Mouse (Mus musculus) adrenal gland, postnatal 14 days (tissue): ENCODE measurements around the gene Depdc1b. TPM values are rescaled to one million over a fixed set of nuclear protein-coding genes. Genes with fewer than 3 reads are reported as not detected.
A peak's percentile ranks its signal among the peaks of the same experiment; 100 is the strongest.

Experiments
- DNase-seq: peaks from one replicate; pipeline ENCODE4 v3.0.0; 2021; ENCODE audit warnings: mixed read lengths
- total RNA-seq: library from RNA; stranded (reverse); gene quantifications from 2 replicates; pipeline ENCODE4 v1.2.3, GENCODE M21; 2021

The Depdc1b gene
- total RNA-seq, 1 experiment from 2014 or later = 3.9 TPM

DNA sequence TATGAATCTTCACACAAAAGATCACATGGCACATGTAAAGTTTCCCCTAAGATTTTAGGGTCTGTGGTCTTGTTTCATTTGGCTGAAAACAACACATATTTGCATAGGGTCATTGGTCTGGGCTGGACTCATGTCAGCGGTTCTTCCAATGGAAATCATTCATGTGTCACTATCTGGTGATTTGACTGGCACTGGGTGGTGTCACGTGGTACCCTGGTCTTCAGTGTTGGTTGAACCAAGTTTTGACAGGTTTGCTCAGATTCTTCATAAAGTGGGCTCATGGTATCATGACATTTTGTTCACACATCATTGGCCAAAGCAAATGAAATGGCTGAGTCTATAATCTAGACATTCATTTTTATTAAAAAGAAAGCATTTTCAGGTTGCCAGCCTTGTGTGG is 1.3 kb downstream of the Depdc1b start:
- no peak for DNase-seq

DNA sequence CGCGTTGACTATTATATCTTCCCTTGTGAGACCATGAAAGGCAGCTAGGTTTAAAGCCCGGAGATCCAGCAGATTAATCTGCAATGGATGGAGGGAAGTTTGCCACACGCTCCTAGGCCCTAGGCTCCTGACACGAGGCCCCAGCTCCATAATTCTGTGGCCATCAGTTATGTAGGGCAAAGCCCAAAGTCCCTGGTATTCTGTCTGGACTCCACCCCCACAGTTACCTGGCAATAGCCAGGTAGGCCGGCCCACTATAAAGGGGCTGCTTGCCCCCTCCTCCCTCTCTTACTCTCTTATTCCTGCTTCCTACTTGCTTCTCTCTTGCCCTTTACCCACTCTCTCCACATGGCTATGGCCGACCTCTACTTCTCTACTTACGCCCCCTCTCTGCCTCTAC is 2.9 kb downstream of the Depdc1b start:
- DNase-seq = no peak

DNA sequence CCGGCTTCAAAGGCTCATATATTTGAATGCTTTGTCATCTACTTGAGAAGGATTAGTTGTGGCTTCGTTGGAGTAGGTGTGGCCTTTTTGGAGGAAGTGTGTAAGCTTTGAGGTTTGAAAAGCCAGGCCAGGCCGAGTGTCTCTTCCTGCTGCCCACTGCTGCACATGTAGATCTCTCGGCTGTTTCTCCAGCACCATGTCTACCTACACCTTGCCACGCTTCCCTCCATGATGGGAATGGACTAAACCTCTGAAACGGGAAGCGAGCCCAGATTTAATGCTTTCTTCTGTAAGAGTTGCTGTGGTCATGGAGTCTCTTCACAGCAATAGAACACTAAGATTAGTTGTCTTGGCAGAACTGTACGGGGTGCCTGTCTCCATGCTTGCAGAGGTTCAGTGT is 4.1 kb downstream of the Depdc1b start:
- no peak for DNase-seq

DNA sequence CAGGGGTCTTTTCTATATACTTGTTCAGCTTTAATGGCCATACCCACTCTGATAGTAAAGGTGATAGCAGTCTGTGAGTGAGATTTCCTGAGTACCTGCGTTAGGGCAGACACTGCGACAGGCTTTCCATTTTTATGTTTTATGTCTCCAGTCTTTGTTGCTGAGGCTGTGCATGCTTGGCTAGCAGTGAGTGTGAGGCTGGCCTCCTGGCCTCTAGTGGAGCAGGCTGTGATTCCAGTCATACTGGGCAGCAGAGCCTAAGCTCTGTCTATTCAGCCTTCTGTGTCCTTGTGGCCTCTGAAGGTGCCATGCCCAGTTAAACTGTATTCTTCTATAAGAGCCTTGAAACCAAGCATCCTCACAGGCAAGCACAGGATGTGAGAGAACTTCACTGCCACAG is 6.3 kb downstream of the Depdc1b start:
- no peak for DNase-seq

DNA sequence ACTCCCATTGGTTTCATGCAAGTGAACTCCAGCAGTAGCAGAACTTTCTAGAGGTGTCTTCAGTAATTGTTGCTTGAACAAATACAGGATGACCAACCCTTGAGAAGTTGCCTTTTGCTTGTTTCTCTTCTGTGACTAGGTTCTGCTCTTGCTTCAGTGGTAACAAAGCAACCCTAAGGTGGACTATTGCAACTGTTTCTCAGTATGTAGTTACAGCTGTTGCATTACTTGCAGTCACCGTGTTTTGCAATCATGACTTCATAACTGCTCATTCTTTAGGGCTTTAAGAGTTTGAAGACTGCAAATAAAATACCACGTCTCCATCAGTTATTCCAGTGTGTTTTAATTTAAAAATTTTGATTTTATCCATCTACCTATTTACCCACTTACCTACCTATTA is 7.2 kb downstream of the Depdc1b start:
- no peak for DNase-seq

DNA sequence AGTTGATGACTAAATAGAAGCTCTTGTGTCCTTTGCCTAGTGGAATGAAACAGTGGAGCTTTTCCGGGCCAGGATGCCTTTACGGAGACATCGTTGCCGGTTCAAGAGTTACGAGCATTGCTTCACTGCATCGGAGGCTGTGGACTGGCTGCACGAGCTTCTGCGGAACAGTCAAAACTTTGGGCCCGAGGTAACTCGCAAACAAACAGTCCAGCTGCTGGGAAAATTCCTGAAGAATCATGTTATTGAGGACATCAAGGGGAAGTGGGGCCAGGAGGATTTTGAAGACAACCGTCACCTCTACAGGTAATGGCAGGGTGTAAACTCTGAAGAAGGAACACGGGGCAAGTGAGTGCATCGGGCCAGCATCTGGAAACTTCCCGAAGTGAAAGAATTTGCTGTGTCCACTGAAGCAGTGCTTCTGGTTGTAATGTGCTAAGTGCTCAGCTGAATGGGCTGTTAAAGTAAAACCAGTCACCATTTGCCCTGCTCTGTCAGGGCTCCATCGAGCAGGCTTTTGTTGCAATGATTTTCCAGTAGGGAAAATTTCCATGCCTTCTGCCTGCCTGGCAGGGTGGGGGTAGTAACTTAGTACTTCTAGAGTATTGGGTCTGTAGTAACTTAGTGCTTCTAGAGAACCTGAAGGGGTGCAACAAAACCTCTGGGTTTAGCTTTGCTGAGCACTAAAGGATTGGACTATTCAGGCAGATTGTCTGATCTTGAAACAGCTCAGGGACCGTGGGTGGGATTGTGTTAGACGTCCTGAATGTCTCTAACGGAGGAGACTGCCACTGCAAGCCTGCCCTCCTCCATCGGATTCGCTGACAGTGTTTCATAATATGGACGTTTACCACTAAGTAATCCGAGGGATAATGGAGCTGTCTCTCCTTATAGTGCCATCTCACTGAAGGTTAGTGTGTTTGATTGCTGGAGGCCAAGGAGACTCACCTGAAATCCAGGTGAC is 8.0 kb downstream of the Depdc1b start:
- no peak for DNase-seq

DNA sequence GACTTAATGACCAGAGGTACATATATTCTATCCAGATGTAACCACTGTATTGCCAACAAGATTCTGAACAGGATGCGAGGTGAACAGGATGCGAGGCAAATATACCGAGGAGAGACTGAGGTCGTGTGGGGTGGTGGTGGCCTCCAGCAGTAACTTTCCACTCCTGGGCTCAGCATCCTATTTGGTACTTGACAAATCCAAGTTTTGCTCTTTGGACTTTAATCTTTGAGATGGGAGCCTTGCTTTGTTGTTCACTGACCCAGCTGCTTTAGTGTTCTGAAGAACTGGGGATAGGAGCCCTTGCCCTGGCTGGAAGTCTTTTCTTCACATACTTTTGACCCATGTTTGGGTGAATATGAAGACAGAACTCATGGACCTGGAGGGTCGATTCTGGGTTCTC is 9.7 kb downstream of the Depdc1b start:
- DNase-seq = no peak

DNA sequence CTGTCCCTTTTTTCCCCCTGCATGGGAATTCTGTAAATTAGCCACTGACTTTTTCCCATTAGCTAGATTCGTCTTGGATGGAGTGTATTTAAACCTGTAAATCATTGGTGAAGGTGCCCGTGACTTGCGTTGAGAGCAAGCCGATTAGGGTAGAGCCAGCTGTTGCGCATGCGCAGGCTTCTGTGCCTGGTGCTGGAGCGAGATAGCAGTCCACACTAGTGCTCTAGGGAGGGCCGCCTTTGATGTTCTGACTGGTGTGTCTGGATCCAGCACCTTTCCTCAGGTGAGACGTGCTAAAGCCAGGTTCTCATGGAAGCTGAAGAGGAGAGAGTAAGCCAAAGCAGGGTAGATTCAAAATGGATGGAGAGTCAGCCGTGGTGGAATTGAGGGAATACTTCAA is 10.2 kb downstream of the Depdc1b start:
- DNase-seq = no peak

DNA sequence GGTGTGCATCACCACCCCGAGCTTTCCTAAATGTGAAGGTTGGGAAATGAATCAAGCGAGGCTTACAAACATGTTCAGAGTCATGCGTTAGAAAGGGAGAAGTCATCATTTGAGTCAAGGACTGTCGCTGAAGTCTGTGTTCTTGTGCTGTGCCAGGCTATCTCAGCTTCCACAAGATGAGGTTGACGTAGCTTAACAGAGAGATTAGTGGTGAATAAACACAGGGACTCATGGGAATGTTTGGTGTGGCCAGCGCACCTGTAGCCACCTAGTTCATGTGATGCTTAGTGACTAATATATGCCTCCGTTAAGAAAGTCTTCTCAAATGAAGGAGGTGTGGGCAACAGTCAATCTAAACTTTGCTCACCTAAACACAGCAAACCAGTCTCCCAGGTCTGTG is 10.9 kb downstream of the Depdc1b start:
- no peak for DNase-seq

DNA sequence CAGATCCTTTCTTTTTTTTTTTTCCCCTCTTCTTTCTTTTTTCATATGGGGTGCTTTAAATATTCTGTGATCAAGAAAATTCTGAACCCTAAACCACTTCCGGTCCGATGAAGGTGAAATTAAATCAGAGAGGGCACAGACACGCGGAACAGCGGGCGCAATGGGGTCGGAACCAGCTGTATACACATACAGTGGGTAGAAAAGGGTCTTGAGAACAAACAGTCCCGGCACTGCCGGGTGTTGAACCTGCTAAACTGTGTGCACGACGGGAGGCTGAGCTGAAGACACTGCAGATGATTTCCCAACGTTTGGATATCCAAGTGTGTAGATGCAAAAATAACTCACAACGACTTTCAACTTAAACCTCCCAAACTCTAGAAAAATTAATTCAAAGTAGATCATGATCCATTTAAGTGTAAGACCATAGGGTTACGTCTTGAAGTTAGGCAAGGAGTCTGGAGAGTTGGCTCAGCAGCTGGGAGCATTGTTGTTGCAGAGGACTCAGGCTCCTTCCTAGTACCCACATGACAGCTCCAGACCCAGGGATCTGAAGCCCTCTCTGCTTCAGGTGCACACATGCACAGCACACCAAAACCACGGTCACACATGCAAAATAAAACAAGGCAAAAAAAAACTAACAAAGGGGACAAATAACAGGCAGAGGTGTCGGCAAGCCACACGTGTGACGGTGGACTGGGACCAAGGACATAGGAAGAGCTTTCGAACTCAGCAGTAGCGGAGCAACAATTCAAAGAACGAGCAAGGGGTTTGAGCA is 12.5 kb downstream of the Depdc1b start:
- DNase-seq = no peak

DNA sequence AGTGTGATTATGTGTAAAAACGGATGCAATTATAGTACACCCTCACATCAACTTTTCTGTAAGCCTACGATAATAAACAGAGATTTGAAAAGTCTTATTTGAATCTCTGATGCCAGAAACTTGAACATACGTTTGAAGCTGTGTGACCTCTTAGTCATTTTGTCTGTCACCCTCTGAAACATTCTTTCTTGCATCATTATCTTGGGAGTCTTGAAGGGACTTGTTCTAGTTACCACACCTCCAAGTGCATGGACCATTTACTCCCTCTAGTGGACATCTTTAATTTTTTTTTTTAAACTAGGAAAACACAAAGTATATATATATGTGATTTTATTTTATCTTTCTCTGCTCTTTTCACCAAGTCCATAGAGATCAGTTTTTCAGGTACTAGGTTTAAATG is 13.6 kb downstream of the Depdc1b start:
- no peak for DNase-seq

DNA sequence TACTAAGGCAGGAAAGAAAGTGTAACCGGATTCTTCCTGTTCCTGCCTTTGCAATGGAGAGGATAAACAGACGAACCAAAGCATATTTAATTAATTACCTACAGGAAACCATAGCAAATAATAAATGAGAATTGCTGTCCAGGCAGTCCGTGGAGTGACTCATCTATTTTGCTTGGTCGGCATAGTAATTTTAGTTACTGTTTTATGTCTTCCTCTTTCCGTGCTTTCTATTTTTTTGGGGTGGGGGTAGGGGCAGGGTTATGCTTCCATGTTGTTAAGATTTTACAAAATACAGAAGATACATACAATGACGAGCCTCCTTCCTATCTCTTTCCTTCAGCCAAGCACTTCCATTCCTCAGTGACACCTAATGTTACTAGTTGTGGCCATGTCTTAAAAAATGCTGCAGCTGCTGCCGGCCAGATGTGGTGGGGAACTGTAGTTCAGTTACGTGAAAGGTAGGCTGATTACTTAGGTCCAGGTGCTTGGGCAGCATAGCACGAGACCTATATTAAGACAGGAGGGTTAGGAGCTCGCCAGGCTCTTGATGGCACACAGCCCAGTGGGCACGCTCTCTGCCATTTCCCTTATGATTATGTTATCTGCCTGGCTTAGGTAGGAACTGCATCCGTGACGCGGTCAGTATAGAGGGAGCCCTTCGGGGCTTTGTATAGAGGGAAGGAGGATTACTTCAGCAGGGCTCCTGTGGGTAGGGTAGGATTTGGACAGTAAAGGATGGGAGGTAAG is 19.3 kb downstream of the Depdc1b start:
- DNase-seq = no peak

DNA sequence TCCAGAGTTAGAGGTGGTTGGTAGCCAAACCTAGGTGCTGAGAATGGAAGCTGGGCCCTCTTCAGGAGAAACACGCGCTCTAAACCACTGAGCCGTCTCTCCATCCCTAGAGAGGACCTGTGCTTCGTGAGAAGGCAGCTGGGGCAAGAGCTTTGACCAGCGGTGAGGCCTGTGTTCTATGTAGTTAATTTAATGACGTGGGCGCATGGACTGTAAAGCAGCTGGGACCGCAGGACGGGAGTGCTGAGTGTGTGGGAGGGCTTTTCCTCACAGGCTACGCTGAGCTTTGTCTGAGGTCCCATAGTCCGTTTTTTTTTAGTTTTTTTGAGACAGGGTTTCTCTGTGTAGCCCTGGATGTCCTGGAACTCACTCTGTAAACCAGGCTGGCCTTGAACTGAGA is 20.1 kb downstream of the Depdc1b start:
- DNase-seq = no peak

DNA sequence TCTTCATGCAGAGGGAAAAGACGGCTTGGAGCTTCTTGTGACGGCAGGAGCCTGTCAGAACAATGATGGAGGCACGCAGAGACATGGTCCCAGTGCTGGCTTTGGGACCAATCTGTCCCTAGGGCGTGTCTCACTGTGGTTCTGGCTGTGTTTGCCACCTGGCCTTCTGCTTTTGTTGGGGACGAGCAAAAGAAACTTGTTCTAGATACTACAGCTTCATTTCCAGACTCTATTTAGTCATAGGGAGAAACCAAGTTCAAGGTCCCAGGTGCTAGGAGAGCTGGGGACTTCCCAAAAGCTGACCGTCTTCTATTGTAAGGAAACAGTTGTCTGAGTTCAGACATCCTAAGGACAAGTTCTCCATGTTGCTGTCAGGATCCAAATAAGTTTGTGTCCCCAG is 21.2 kb downstream of the Depdc1b start:
- DNase-seq = no peak

DNA sequence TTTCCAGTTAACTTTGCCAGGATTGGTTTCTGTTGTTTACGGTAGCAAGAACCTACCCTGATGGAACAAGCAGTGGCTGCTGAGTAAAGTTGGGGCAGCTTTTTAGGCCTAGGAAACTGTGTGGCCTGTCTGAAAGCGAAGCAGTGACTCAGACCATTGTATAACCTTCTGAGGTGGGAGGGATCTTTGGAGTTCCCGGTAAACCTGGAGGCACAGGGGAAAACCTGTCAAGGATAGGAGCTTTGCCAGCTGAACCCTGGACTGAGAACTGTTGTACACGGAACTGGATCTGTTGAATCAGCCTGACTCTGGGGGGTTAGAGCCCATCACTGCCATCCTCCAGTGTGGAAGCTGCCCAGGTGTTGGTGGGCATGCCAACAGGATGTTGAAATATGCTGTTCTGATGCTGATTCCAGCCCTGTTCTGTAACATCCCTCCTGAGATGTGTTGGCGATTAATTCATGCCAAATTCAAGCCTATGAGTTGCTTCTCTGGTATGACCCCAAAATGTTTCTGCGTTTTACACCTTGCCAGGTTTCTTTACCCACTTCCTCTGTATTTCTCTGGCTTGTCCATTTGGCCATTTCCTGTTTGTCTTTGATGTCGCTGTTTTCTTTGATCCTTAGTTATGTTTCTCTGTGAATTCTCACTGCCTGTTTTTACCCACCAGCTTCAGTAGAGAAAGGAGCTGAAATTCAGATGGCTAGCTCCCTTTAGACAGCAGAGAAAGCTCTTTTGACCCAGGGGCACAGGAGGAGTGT is 22.1 kb downstream of the Depdc1b start:
- no peak for DNase-seq

DNA sequence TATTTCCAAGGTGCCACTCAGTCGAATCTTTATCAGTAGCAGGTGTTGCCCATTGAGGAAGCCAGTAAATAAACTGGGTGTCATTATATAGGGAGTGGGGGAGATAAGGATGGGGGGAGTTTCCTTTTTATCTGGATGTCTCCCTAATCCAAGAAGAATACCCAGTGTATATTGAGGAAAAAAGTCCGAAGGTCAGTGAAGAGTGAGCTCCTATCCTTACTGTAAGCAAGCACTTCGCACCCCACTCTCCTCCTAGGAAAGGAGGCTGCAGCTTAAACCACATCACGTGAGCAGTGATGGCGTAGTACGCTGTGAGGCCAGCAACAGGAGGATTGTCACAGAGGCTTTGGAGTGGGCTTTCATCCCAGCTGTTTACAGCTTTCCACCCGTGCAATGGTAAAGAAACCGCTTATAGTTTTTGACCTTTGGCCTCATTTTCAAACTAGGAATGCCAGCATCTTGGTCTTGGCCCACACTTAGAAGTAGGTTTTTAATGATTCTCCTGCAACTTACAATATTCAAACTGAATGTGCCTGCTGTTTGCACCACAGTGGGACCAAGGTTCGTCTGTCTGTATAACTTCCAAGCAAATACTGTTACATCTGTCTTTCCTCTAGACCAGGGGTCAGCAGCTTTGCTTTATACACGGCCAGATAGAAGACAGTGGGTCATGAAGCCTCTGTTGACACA is 23.9 kb downstream of the Depdc1b start:
- DNase-seq = no peak

DNA sequence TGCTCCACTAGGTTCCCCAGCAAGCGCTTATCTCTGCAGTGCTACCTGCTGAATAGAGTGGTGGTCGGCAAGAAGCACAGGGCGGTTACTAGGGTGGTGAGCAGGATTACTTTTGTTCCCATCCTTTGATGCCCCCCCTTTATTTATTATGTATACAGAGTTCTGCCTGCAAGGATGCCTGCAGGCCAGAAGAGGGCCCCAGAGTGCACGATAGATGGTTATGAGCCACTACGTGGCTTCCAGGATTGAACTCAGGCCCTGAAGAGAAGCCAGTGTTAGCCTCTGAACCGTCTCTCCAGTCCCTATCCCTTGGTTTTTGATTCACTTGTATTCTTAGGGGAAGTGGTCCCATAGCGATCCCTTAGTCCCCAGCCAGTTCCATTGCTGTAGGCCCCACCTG is 25.5 kb downstream of the Depdc1b start:
- DNase-seq = peak; percentile 18

DNA sequence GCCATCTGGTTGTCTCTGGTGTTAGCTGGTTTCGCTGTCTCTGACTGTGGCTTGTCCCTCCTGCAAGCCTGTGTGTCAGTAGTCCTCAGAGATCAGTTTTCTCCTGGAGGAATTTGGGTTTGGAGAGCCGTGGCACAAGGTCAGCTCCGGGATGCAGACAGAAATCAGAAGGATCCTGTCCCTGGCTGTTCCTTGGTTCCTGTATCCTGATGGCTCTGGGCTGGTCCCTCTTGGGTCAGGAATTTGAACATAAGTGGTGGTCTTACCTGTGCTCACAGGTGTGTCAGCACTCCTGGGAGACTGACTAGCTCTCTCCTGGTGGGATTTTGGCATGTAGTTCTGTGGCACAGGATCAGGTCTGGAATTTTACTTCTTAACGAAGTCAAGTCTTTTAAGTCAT is 29.6 kb downstream of the Depdc1b start:
- DNase-seq = no peak

DNA sequence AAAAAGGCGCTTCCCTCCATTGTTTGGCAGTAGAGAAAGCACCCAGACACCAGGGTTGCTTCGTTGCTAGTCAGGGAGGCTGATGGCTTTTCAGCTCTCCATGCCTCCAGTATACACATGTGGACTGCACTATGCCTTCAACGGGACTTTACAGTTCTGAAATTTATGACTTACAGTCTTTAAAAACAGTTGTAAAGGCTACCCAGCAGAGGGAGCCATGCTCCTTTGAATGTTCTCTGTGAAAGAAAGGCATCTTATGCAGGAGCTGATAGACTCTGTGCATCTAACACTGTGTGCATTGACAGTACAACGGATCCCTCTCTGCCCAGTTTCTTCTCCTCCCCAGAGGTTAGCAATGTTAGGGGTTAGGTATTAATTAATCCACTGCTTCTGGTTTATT is 30.9 kb downstream of the Depdc1b start:
- DNase-seq = peak; percentile 64

DNA sequence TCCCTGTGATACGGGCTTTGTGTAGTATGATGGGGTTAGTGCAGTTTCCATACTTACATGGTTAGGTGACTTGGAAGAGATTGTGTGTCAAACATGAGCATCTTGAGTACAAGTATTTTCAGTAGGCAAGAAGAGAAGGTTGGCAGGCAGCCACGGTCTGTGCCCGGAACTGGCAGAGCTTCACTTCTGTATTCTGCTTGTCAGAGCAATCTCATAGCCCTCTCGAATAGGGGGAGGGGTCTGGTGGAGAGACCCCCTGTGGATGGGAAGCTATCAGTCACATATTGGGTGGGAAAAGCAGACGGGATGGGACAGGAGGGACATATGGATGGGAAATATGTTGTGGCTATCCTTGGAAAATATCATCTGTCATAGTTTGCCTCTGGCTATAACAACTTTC is 33.5 kb downstream of the Depdc1b start:
- DNase-seq = peak; percentile 10

DNA sequence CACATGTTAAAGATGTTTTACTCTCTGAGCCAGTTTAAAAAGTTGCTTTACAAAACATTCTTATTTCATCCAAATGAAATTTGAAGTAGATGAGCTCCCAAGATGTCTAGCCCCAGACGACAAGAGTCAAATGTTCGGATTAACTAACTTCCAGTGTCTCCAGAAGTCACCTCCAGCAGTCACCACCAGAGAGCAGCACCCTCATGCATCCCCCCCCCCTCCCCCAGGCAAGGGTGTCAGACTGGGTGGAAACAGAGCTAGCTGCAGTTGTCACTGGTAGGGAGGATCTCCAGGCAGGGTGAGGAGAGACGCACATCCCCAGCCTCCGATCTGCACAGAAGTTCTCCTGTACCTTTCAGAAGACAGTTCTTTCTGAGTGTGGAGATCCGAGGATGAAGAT is 37.6 kb downstream of the Depdc1b start:
- DNase-seq = no peak
